In genomic region chr11:14059118-14059517, GRCm38 (mm10) we compare ENCODE assay signal across 29 mouse cellular contexts.
DNase-seq lines count a peak whose midpoint lies in the region; ATAC-seq lines count a peak whose summit lies in the region.
"Had no signal": no experiment of that assay in that cellular context is flagged by ENCODE, and none has a peak within 500 bp of the region (broad histone marks: within the 10 kb centered on the region; RNA-seq: fewer than 3 reads in every experiment).

No protein-coding gene starts in this region.

- no peaks in the 10 kb centered on the region for H3K9me3 ChIP-seq in forebrain, embryonic 11.5 days (ENCODE audit: control insufficient read depth, low read length)
- no peaks in the 10 kb centered on the region for H3K9me3 ChIP-seq in forebrain, embryonic 10.5 days
- H3K9me3 ChIP-seq in midbrain, embryonic 15.5 days = no peaks in the 10 kb centered on the region
- H3K9me3 ChIP-seq in midbrain, embryonic 11.5 days (ENCODE audit: control insufficient read depth, low read length) = no peaks in the 10 kb centered on the region
- no peaks in the 10 kb centered on the region for H3K9me3 ChIP-seq in forebrain, embryonic 13.5 days (replicated peaks)
- no peaks in the 10 kb centered on the region for H3K9me3 ChIP-seq in midbrain, embryonic 16.5 days (replicated peaks; ENCODE audit: control insufficient read depth, low read length, poor library complexity, severe bottlenecking)
- H3K9me3 ChIP-seq: embryonic facial prominence, embryonic 12.5 days; G1E; hindbrain, embryonic 10.5 days; intestine, embryonic 15.5 days; limb, embryonic 13.5 days; liver, embryonic 12.5 days; stomach, embryonic 15.5 days had no signal

- WGBS in forebrain, embryonic 11.5 days = 54% methylated on average over 3 of the region's 3 CpGs
- WGBS in forebrain, embryonic 10.5 days = 73% methylated on average over 3 of the region's 3 CpGs
- WGBS in midbrain, embryonic 15.5 days = 61% methylated on average over 3 of the region's 3 CpGs
- 74% methylated on average over 3 of the region's 3 CpGs for WGBS in midbrain, embryonic 11.5 days
- 28% methylated on average over 3 of the region's 3 CpGs for WGBS in forebrain, embryonic 13.5 days
- 57% methylated on average over 3 of the region's 3 CpGs for WGBS in midbrain, embryonic 16.5 days

- no peak overlapping the region for H3K4me3 ChIP-seq in forebrain, embryonic 11.5 days (ENCODE audit: low read depth, low read length)
- H3K4me3 ChIP-seq in forebrain, embryonic 10.5 days = no peak overlapping the region
- H3K4me3 ChIP-seq in midbrain, embryonic 15.5 days = no peak overlapping the region
- H3K4me3 ChIP-seq in midbrain, embryonic 11.5 days (ENCODE audit: low read depth, low read length) = no peak overlapping the region
- H3K4me3 ChIP-seq in forebrain, embryonic 13.5 days = no peak overlapping the region
- H3K4me3 ChIP-seq in midbrain, embryonic 16.5 days (ENCODE audit: low read depth, low read length) = no peak overlapping the region
- H3K4me3 ChIP-seq: embryonic facial prominence, embryonic 12.5 days; hindbrain, embryonic 10.5 days; intestine, embryonic 15.5 days; layer of hippocampus, adult 2 months; left cerebral cortex, adult 2 months; limb, embryonic 13.5 days; liver, embryonic 12.5 days; stomach, embryonic 15.5 days had no signal

- no peak overlapping the region for H3K27ac ChIP-seq in forebrain, embryonic 11.5 days (ENCODE audit: low read depth, low read length)
- H3K27ac ChIP-seq in forebrain, embryonic 10.5 days = no peak overlapping the region
- no peak overlapping the region for H3K27ac ChIP-seq in midbrain, embryonic 15.5 days
- no peak overlapping the region for H3K27ac ChIP-seq in midbrain, embryonic 11.5 days (ENCODE audit: low read depth, low read length)
- H3K27ac ChIP-seq in forebrain, embryonic 13.5 days = no peak overlapping the region
- H3K27ac ChIP-seq in midbrain, embryonic 16.5 days (ENCODE audit: low read length) = no peak overlapping the region
- H3K27ac ChIP-seq: embryonic facial prominence, embryonic 12.5 days; hindbrain, embryonic 10.5 days; intestine, embryonic 15.5 days; layer of hippocampus, adult 2 months; left cerebral cortex, adult 2 months; limb, embryonic 13.5 days; liver, embryonic 12.5 days; stomach, embryonic 15.5 days had no signal

- no peak for DNase-seq in forebrain, embryonic 11.5 days (ENCODE audit: low spot score)
- DNase-seq in forebrain, embryonic 10.5 days (ENCODE audit: extremely low spot score, low spot score) = no peak
- no peak for DNase-seq in midbrain, embryonic 11.5 days (ENCODE audit: low spot score, missing footprints)
- no peak for DNase-seq in urinary bladder, adult 2 months (ENCODE audit: low spot score)
- no peak for DNase-seq in adrenal gland, adult (ENCODE audit: inconsistent age in 2 of 2, low spot score in 1 of 2)
- DNase-seq: adrenal gland, postnatal 14 days; cerebellum, adult 2 months; cerebellum, postnatal 25 days; gastrocnemius, postnatal 14 days; heart, postnatal 14 days; kidney, adult 2 months; kidney, postnatal 36 days; liver, postnatal 0 days; lung, postnatal 36 days; right cerebral cortex, postnatal 14 days had no signal

- H3K9ac ChIP-seq in forebrain, embryonic 11.5 days (ENCODE audit: low read length) = no peak overlapping the region
- H3K9ac ChIP-seq in midbrain, embryonic 15.5 days = no peak overlapping the region
- no peak overlapping the region for H3K9ac ChIP-seq in midbrain, embryonic 11.5 days (ENCODE audit: low read length)
- H3K9ac ChIP-seq in forebrain, embryonic 13.5 days = no peak overlapping the region
- H3K9ac ChIP-seq in midbrain, embryonic 16.5 days (ENCODE audit: low read depth, low read length) = no peak overlapping the region
- H3K9ac ChIP-seq: embryonic facial prominence, embryonic 12.5 days; intestine, embryonic 15.5 days; limb, embryonic 13.5 days; liver, embryonic 12.5 days; liver, postnatal 0 days; stomach, embryonic 15.5 days had no signal

- H3K4me2 ChIP-seq in forebrain, embryonic 11.5 days (ENCODE audit: low read depth, low read length, severe bottlenecking) = no peak overlapping the region
- H3K4me2 ChIP-seq in midbrain, embryonic 15.5 days = no peak overlapping the region
- H3K4me2 ChIP-seq in midbrain, embryonic 11.5 days = no peak overlapping the region
- H3K4me2 ChIP-seq in forebrain, embryonic 13.5 days = no peak overlapping the region
- H3K4me2 ChIP-seq in midbrain, embryonic 16.5 days (ENCODE audit: low read length) = no peak overlapping the region
- H3K4me2 ChIP-seq: embryonic facial prominence, embryonic 12.5 days; intestine, embryonic 15.5 days; limb, embryonic 13.5 days; liver, embryonic 12.5 days; stomach, embryonic 15.5 days had no signal

- no peaks in the 10 kb centered on the region for H3K4me1 ChIP-seq in forebrain, embryonic 11.5 days (replicated peaks; ENCODE audit: control insufficient read depth, insufficient read depth, low read length)
- H3K4me1 ChIP-seq in forebrain, embryonic 10.5 days = no peaks in the 10 kb centered on the region
- no peaks in the 10 kb centered on the region for H3K4me1 ChIP-seq in midbrain, embryonic 15.5 days
- H3K4me1 ChIP-seq in midbrain, embryonic 11.5 days (ENCODE audit: control insufficient read depth, insufficient read depth, low read length) = no peaks in the 10 kb centered on the region
- H3K4me1 ChIP-seq in forebrain, embryonic 13.5 days = no peaks in the 10 kb centered on the region
- no peaks in the 10 kb centered on the region for H3K4me1 ChIP-seq in midbrain, embryonic 16.5 days (ENCODE audit: control insufficient read depth, insufficient read depth, low read length)
- H3K4me1 ChIP-seq: embryonic facial prominence, embryonic 12.5 days; hindbrain, embryonic 10.5 days; intestine, embryonic 15.5 days; limb, embryonic 13.5 days; liver, embryonic 12.5 days; stomach, embryonic 15.5 days had no signal

- no peaks in the 10 kb centered on the region for H3K27me3 ChIP-seq in forebrain, embryonic 11.5 days (ENCODE audit: control insufficient read depth, insufficient read depth, low read length)
- no peaks in the 10 kb centered on the region for H3K27me3 ChIP-seq in forebrain, embryonic 10.5 days (ENCODE audit: poor library complexity, severe bottlenecking)
- no peaks in the 10 kb centered on the region for H3K27me3 ChIP-seq in midbrain, embryonic 15.5 days (replicated peaks)
- no peaks in the 10 kb centered on the region for H3K27me3 ChIP-seq in midbrain, embryonic 11.5 days (ENCODE audit: control insufficient read depth, insufficient read depth, low read length)
- H3K27me3 ChIP-seq in forebrain, embryonic 13.5 days = no peaks in the 10 kb centered on the region
- no peaks in the 10 kb centered on the region for H3K27me3 ChIP-seq in midbrain, embryonic 16.5 days (ENCODE audit: control insufficient read depth, insufficient read depth, low read depth, low read length)
- H3K27me3 ChIP-seq: embryonic facial prominence, embryonic 12.5 days; intestine, embryonic 15.5 days; limb, embryonic 13.5 days; liver, embryonic 12.5 days; Patski; stomach, embryonic 15.5 days had no signal

- no peaks in the 10 kb centered on the region for H3K36me3 ChIP-seq in forebrain, embryonic 11.5 days (ENCODE audit: control insufficient read depth, insufficient read depth, low read length)
- no peaks in the 10 kb centered on the region for H3K36me3 ChIP-seq in forebrain, embryonic 10.5 days (replicated peaks)
- no peaks in the 10 kb centered on the region for H3K36me3 ChIP-seq in midbrain, embryonic 15.5 days (replicated peaks)
- no peaks in the 10 kb centered on the region for H3K36me3 ChIP-seq in midbrain, embryonic 11.5 days (ENCODE audit: control insufficient read depth, insufficient read depth, low read length)
- H3K36me3 ChIP-seq in forebrain, embryonic 13.5 days (ENCODE audit: poor library complexity, severe bottlenecking) = no peaks in the 10 kb centered on the region
- no peaks in the 10 kb centered on the region for H3K36me3 ChIP-seq in midbrain, embryonic 16.5 days (ENCODE audit: control insufficient read depth, insufficient read depth, low read length)
- H3K36me3 ChIP-seq: embryonic facial prominence, embryonic 12.5 days; G1E; hindbrain, embryonic 10.5 days; intestine, embryonic 15.5 days; limb, embryonic 13.5 days; liver, embryonic 12.5 days; stomach, embryonic 15.5 days had no signal

- peak; percentile 87 for ATAC-seq in forebrain, embryonic 11.5 days (replicated peaks; ENCODE audit: low FRiP score)
- peak; percentile 91 for ATAC-seq in midbrain, embryonic 15.5 days (replicated peaks)
- ATAC-seq in midbrain, embryonic 11.5 days (ENCODE audit: low FRiP score) = no peak
- ATAC-seq in forebrain, embryonic 13.5 days = peak; percentile 90
- peak; percentile 87 for ATAC-seq in midbrain, embryonic 16.5 days
- ATAC-seq: hindbrain, embryonic 16.5 days; intestine, embryonic 15.5 days; liver, embryonic 12.5 days; liver, postnatal 0 days; Patski had no signal
